Mouse (Mus musculus): ENCODE data around the gene Ccdc66. TPM values are rescaled to one million over a fixed set of nuclear protein-coding genes. Genes with fewer than 3 reads are reported as not detected.

Ccdc66 gene
- 14.1 and 17.2 TPM in 2 replicates for polyA plus RNA-seq (2016; fragmentation: Nextera tagmentation; extraction: Ambion mirVana)

DNA sequence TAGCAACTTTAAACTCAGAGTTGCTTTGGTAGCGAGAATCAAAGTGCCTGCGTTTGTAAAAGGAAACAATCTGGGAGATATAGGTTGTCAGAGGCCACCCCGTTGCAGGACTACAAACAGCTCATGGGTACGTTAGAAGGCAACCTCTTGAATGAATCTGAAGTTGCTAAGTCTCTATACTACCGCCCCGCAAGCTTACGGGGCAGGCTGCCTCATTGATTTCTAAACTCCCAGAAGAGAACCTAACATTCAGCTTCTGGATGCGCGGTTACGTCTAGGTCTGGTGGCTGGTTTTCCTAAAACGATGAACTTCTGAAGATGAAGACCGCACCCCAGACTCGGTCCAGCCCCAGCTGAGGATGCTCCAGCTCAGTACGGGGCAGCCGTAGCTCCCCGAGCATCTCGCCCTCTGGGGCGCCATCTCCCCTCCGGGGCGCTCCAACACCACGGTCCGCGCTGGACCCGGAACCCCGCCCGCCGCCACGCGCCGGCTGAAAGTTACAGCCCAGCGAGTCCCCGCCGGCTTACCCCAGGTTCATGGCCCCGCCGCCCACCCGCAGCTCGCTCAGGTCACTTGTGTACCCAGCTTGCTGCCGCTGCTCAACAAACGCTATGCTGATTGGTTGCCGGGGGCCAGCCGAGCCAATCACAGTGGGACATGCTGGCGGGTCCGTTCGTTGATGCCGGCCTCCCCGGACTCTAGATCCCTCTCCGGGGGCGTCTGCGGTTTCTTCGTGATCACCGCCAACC, at the start of gene Ccdc66:
Gene Ccdc66 (minus strand): TSS at position 567 of the 750 bp plus-strand sequence.
- under 1% methylated on average over 51 of the region's 51 CpGs for WGBS
- peak within 1 kb of the TSS; percentile 68 for H3K4me3 ChIP-seq
- H3K36me3 ChIP-seq, result peaks cover 15% of the 10 kb centered on the region
- no peaks in the 10 kb centered on the region for H3K9me3 ChIP-seq (replicated peaks)
- H3K27me3 ChIP-seq (ENCODE audit: low read depth, poor library complexity, severe bottlenecking), result no peaks in the 10 kb centered on the region
- H3K27ac ChIP-seq, result peak within 1 kb of the TSS; percentile 90
- H3K4me1 ChIP-seq, result peaks cover 12% of the 10 kb centered on the region
- DNase-seq (ENCODE audit: low spot score), result peak; percentile 100

- no peak overlapping the region for H3K4me3 ChIP-seq
Measured at GRCm38 (mm10) chr14:27543838-27544426, 35.7 kb upstream of the Ccdc66 start.

GRCm38 (mm10) chr14:27536441-27536840, 28.2 kb upstream of the Ccdc66 start:
- H3K27me3 ChIP-seq (ENCODE audit: low read depth, poor library complexity, severe bottlenecking), result no peaks in the 10 kb centered on the region
- WGBS, result 88% methylated on average over 3 of the region's 3 CpGs
- H3K27ac ChIP-seq, result no peak overlapping the region
- H3K4me1 ChIP-seq, result no peaks in the 10 kb centered on the region
- H3K9me3 ChIP-seq (replicated peaks), result no peaks in the 10 kb centered on the region
- DNase-seq (ENCODE audit: low spot score), result no peak
- no peak overlapping the region for H3K4me3 ChIP-seq
- no peaks in the 10 kb centered on the region for H3K36me3 ChIP-seq

More at GRCm38 (mm10) chr14:27543838-27544426, 35.7 kb upstream of the Ccdc66 start:
- no peaks in the 10 kb centered on the region for H3K36me3 ChIP-seq
- no peak overlapping the region for H3K27ac ChIP-seq
- no peaks in the 10 kb centered on the region for H3K9me3 ChIP-seq (replicated peaks)
- 85% methylated on average over 4 of the region's 4 CpGs for WGBS
- H3K4me1 ChIP-seq, result no peaks in the 10 kb centered on the region
- DNase-seq (ENCODE audit: low spot score), result no peak
- no peaks in the 10 kb centered on the region for H3K27me3 ChIP-seq (ENCODE audit: low read depth, poor library complexity, severe bottlenecking)

GRCm38 (mm10) chr14:27524541-27524940, 16.3 kb upstream of the Ccdc66 start:
- Histone ChIP-seq H3K36me3 (no peaks in the 10 kb centered on the region), H3K27ac (no peak overlapping the region), H3K9me3 (replicated peaks) (0 out of 2 replicates have a peak, but pooled peaks cover 2% of the 10 kb centered on the region), H3K4me3 (no peak overlapping the region), H3K4me1 (no peaks in the 10 kb centered on the region), H3K27me3 (ENCODE audit: low read depth, poor library complexity, severe bottlenecking) (peaks cover 3% of the 10 kb centered on the region; the same call in 1 of the 2 replicates)
- DNase-seq (ENCODE audit: low spot score), result no peak

GRCm38 (mm10) chr14:27508644-27509301, 513 bp upstream of the Ccdc66 start:
- Histone ChIP-seq H3K36me3 (peaks cover 13% of the 10 kb centered on the region), H3K4me3 (peak overlapping the region; percentile 68), H3K9me3 (replicated peaks) (no peaks in the 10 kb centered on the region), H3K27ac (peak overlapping the region; percentile 90), H3K27me3 (ENCODE audit: low read depth, poor library complexity, severe bottlenecking) (no peaks in the 10 kb centered on the region), H3K4me1 (peaks cover 12% of the 10 kb centered on the region)
- 30% methylated on average over 15 of the region's 15 CpGs for WGBS
- peak; percentile 40 for DNase-seq (ENCODE audit: low spot score)

- Histone ChIP-seq H3K36me3 (peaks cover 59% of the 10 kb centered on the region), H3K27me3 (ENCODE audit: low read depth, poor library complexity, severe bottlenecking) (no peaks in the 10 kb centered on the region), H3K4me3 (no peak overlapping the region), H3K4me1 (no peaks in the 10 kb centered on the region), H3K27ac (no peak overlapping the region), H3K9me3 (replicated peaks) (no peaks in the 10 kb centered on the region)
- no peak for DNase-seq (ENCODE audit: low spot score)
- 85% methylated on average over 4 of the region's 4 CpGs for WGBS
Measured at GRCm38 (mm10) chr14:27501096-27501495, 7.2 kb downstream of the Ccdc66 start.

DNA sequence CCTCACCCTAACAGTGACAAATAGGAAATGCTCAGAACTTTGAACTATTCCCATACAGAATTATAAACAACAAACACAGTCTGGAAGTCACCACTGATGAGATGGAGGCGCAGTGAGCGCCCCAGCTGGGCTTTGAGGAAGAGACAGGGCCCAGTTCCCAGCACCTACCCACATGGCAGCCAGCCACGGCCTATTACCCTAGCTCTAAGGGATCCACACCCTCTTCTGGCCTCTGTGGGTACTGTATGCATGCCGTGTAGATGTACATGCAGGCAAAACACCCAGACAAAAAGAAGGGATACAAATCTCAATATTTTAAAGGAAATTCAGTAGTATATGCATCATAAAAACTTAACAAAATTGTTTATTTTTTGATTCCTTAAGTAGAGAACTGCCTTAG, 14.7 kb downstream of the Ccdc66 start:
- Histone ChIP-seq H3K4me1 (no peaks in the 10 kb centered on the region), H3K27ac (no peak overlapping the region), H3K36me3 (peaks cover 97% of the 10 kb centered on the region), H3K9me3 (replicated peaks) (no peaks in the 10 kb centered on the region), H3K27me3 (ENCODE audit: low read depth, poor library complexity, severe bottlenecking) (no peaks in the 10 kb centered on the region), H3K4me3 (no peak overlapping the region)
- WGBS, result 91% methylated on average over 4 of the region's 4 CpGs
- DNase-seq (ENCODE audit: low spot score), result no peak

- H3K27ac ChIP-seq, result no peak overlapping the region
- no peak for DNase-seq (ENCODE audit: low spot score)
- peaks cover 99% of the 10 kb centered on the region for H3K36me3 ChIP-seq
- no peak overlapping the region for H3K4me3 ChIP-seq
- no peaks in the 10 kb centered on the region for H3K27me3 ChIP-seq (ENCODE audit: low read depth, poor library complexity, severe bottlenecking)
- WGBS, result 90% methylated on average over 5 of the region's 5 CpGs
- H3K9me3 ChIP-seq (replicated peaks), result no peaks in the 10 kb centered on the region
- no peaks in the 10 kb centered on the region for H3K4me1 ChIP-seq
Measured at GRCm38 (mm10) chr14:27491399-27491798, 16.9 kb downstream of the Ccdc66 start.

DNA sequence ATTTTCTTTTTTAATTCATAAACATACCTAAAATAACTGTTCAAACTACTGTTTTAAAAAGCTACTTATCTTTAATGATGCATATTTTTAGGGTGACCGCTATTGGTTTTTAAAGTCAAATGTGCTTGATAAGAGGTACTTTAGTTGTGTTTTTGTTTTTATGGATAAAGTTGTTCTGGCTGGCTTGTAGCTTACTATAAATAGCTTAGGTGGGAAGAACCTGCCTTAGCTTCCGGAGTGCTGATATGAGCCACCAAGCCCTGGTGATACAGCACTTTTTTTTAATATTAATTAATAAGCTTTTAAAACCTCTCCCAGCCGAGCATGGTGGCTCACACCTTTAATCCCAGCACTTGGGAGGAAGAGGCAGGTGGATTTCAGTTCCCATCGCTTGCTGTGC, 61.3 kb downstream of the Ccdc66 start:
- DNase-seq (ENCODE audit: low spot score), result no peak
- no peaks in the 10 kb centered on the region for H3K9me3 ChIP-seq (replicated peaks)
- H3K27ac ChIP-seq, result no peak overlapping the region
- WGBS, result 89% methylated on average over 4 of the region's 4 CpGs
- H3K27me3 ChIP-seq (ENCODE audit: low read depth, poor library complexity, severe bottlenecking), result no peaks in the 10 kb centered on the region
- H3K4me3 ChIP-seq, result no peak overlapping the region
- H3K36me3 ChIP-seq, result peaks cover 91% of the 10 kb centered on the region
- no peaks in the 10 kb centered on the region for H3K4me1 ChIP-seq

- WGBS, result 94% methylated on average over 2 of the region's 2 CpGs
- H3K9me3 ChIP-seq (replicated peaks), result no peaks in the 10 kb centered on the region
- no peak for DNase-seq (ENCODE audit: low spot score)
- no peaks in the 10 kb centered on the region for H3K4me1 ChIP-seq
- H3K27ac ChIP-seq, result no peak overlapping the region
- peaks cover 86% of the 10 kb centered on the region for H3K36me3 ChIP-seq
- no peak overlapping the region for H3K4me3 ChIP-seq
- no peaks in the 10 kb centered on the region for H3K27me3 ChIP-seq (ENCODE audit: low read depth, poor library complexity, severe bottlenecking)
Measured at GRCm38 (mm10) chr14:27444851-27445281, 63.4 kb downstream of the Ccdc66 start.

GRCm38 (mm10) chr14:27440921-27441320, 67.3 kb downstream of the Ccdc66 start:
- Histone ChIP-seq H3K4me1 (no peaks in the 10 kb centered on the region), H3K27ac (no peak overlapping the region), H3K4me3 (no peak overlapping the region), H3K9me3 (replicated peaks) (no peaks in the 10 kb centered on the region), H3K36me3 (peaks cover 71% of the 10 kb centered on the region), H3K27me3 (ENCODE audit: low read depth, poor library complexity, severe bottlenecking) (no peaks in the 10 kb centered on the region)
- no peak for DNase-seq (ENCODE audit: low spot score)

GRCm38 (mm10) chr14:27436826-27437225, 71.4 kb downstream of the Ccdc66 start:
- H3K27me3 ChIP-seq (ENCODE audit: low read depth, poor library complexity, severe bottlenecking), result no peaks in the 10 kb centered on the region
- no peak for DNase-seq (ENCODE audit: low spot score)
- 86% methylated on average over 3 of the region's 3 CpGs for WGBS
- H3K9me3 ChIP-seq (replicated peaks), result no peaks in the 10 kb centered on the region
- H3K4me3 ChIP-seq, result no peak overlapping the region
- H3K27ac ChIP-seq, result no peak overlapping the region
- H3K36me3 ChIP-seq, result peaks cover 67% of the 10 kb centered on the region
- H3K4me1 ChIP-seq, result no peaks in the 10 kb centered on the region

- no peak for DNase-seq (ENCODE audit: low spot score)
- peaks cover 71% of the 10 kb centered on the region for H3K36me3 ChIP-seq
Measured at GRCm38 (mm10) chr14:27436116-27436515, 72.1 kb downstream of the Ccdc66 start.

More at GRCm38 (mm10) chr14:27436116-27436515, 72.1 kb downstream of the Ccdc66 start:
- no peaks in the 10 kb centered on the region for H3K9me3 ChIP-seq (replicated peaks)
- H3K4me1 ChIP-seq, result no peaks in the 10 kb centered on the region
- WGBS, result 90% methylated on average over 1 of the region's 1 CpGs
- no peak overlapping the region for H3K4me3 ChIP-seq
- no peaks in the 10 kb centered on the region for H3K27me3 ChIP-seq (ENCODE audit: low read depth, poor library complexity, severe bottlenecking)
- H3K27ac ChIP-seq, result no peak overlapping the region

Measured in limb, embryonic 10.5 days (tissue).